Mouse (Mus musculus): ENCODE results near the gene Rgs7. TPM values are rescaled to one million over a fixed set of nuclear protein-coding genes. Genes with fewer than 3 reads are reported as not detected.

The Rgs7 gene
- polyA plus RNA-seq, 1 experiment = 0.16 TPM

DNA sequence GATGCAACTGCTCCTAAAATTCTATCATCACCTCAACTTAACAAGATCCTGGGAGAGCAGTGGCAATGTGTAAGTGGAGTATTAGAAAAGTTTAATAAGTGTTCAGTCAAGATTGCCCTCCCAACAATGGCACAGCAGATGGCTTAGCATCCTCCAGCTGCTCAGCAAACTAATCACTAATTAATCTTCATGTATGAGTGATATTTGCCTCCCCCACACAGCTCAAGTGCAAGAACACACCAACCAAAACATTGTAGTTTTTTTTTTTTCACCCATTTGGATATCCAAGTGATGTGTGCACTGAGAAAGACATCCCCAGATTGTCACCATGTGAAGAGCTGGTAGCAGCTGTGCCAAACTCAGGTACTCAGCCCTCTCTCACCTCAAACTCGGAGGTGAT, 336.8 kb downstream of the Rgs7 start:
- Histone ChIP-seq H3K36me3 (ENCODE audit: control insufficient read depth, insufficient read depth) (no peaks in the 10 kb centered on the region), H3K4me3 (no peak overlapping the region), H3ac (ENCODE audit: control insufficient read depth, insufficient read length) (no peak overlapping the region), H3K79me2 (ENCODE audit: control insufficient read depth, insufficient read depth) (no peaks in the 10 kb centered on the region), H3K4me2 (ENCODE audit: low read depth) (no peak overlapping the region), H3K27me3 (ENCODE audit: control insufficient read depth, insufficient read depth, insufficient read length) (no peaks in the 10 kb centered on the region)
- TF ChIP-seq MAX (IDR thresholded peaks at IDR 0.05; ENCODE audit: low read depth) (no peak), CEBPB (IDR thresholded peaks at IDR 0.05; ENCODE audit: insufficient read depth, poor library complexity, severe bottlenecking) (no peak), USF1 (IDR thresholded peaks at IDR 0.05; ENCODE audit: low read depth) (no peak), POLR2A (IDR thresholded peaks at IDR 0.05; ENCODE audit: insufficient read length, low read depth) (no peak), POLR2AphosphoS2 (IDR thresholded peaks at IDR 0.05; ENCODE audit: insufficient read length, low read depth) (no peak), REST (IDR thresholded peaks at IDR 0.05; ENCODE audit: insufficient read depth, insufficient read length) (no peak), MYOD1 (IDR thresholded peaks at IDR 0.05; ENCODE audit: control insufficient read depth in 1 of 3, insufficient read length in 2 of 3, low read depth in 2 of 3) (no peak), MYOG (IDR thresholded peaks at IDR 0.05; ENCODE audit: control insufficient read depth in 1 of 3, insufficient read depth in 1 of 3, insufficient read length in 2 of 3, low read depth in 2 of 3) (no peak), E2F4 (IDR thresholded peaks at IDR 0.05; ENCODE audit: insufficient read depth) (no peak), TCF12 (IDR thresholded peaks at IDR 0.05; ENCODE audit: insufficient read depth, poor library complexity, severe bottlenecking) (no peak), TCF3 (IDR thresholded peaks at IDR 0.05; ENCODE audit: insufficient read length, low read depth) (no peak)

DNA sequence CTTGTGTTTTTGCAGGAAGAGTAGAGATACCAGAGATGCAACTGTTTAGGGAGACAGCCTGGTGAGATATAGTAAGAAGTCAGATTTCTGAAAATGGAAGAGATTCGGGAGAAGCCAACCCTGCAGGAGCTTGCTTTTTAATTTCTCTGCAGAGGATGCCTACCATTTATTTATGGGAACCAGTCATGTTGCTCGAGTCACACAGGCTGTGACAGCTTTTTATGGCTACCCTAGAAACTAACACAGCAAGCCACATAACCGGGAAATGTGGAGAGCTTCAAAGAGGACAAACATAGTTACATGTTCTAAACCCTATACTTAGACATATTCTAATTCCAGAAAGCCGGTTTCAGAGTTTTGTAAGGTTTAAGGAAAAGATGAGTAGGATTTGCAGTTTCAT, 349.2 kb downstream of the Rgs7 start:
- Histone ChIP-seq H3K27me3 (ENCODE audit: control insufficient read depth, insufficient read depth, insufficient read length) (no peaks in the 10 kb centered on the region), H3K36me3 (ENCODE audit: control insufficient read depth, insufficient read depth) (no peaks in the 10 kb centered on the region), H3K79me2 (ENCODE audit: control insufficient read depth, insufficient read depth) (no peaks in the 10 kb centered on the region), H3ac (ENCODE audit: control insufficient read depth, insufficient read length) (no peak overlapping the region), H3K4me2 (ENCODE audit: low read depth) (no peak overlapping the region), H3K4me3 (no peak overlapping the region)
- TF ChIP-seq TCF3 (IDR thresholded peaks at IDR 0.05; ENCODE audit: insufficient read length, low read depth) (no peak), E2F4 (IDR thresholded peaks at IDR 0.05; ENCODE audit: insufficient read depth) (no peak), TCF12 (IDR thresholded peaks at IDR 0.05; ENCODE audit: insufficient read depth, poor library complexity, severe bottlenecking) (no peak), MAX (IDR thresholded peaks at IDR 0.05; ENCODE audit: low read depth) (no peak), POLR2A (IDR thresholded peaks at IDR 0.05; ENCODE audit: insufficient read length, low read depth) (no peak), MYOG (IDR thresholded peaks at IDR 0.05; ENCODE audit: control insufficient read depth in 1 of 3, insufficient read depth in 1 of 3, insufficient read length in 2 of 3, low read depth in 2 of 3) (no peak), CEBPB (IDR thresholded peaks at IDR 0.05; ENCODE audit: insufficient read depth, poor library complexity, severe bottlenecking) (no peak), MYOD1 (IDR thresholded peaks at IDR 0.05; ENCODE audit: control insufficient read depth in 1 of 3, insufficient read length in 2 of 3, low read depth in 2 of 3) (no peak), POLR2AphosphoS2 (IDR thresholded peaks at IDR 0.05; ENCODE audit: insufficient read length, low read depth) (no peak), USF1 (IDR thresholded peaks at IDR 0.05; ENCODE audit: low read depth) (no peak), SRF (IDR thresholded peaks at IDR 0.05; ENCODE audit: control insufficient read depth, insufficient read length, low read depth) (no peak)

GRCm38 (mm10) chr1:175128525-175128924, 363.8 kb downstream of the Rgs7 start:
- Histone ChIP-seq H3K4me2 (ENCODE audit: low read depth) (no peak overlapping the region), H3K36me3 (ENCODE audit: control insufficient read depth, insufficient read depth) (no peaks in the 10 kb centered on the region)

GRCm38 (mm10) chr1:175124416-175124815, 367.9 kb downstream of the Rgs7 start:
- TF ChIP-seq POLR2AphosphoS2 (IDR thresholded peaks at IDR 0.05; ENCODE audit: insufficient read length, low read depth) (no peak), TCF3 (IDR thresholded peaks at IDR 0.05; ENCODE audit: insufficient read length, low read depth) (no peak), REST (IDR thresholded peaks at IDR 0.05; ENCODE audit: insufficient read depth, insufficient read length) (no peak), CEBPB (IDR thresholded peaks at IDR 0.05; ENCODE audit: insufficient read depth, poor library complexity, severe bottlenecking) (no peak), POLR2A (IDR thresholded peaks at IDR 0.05; ENCODE audit: insufficient read length, low read depth) (no peak), USF1 (IDR thresholded peaks at IDR 0.05; ENCODE audit: low read depth) (no peak), MYOG (IDR thresholded peaks at IDR 0.05; ENCODE audit: control insufficient read depth in 1 of 3, insufficient read depth in 1 of 3, insufficient read length in 2 of 3, low read depth in 2 of 3) (no peak), E2F4 (IDR thresholded peaks at IDR 0.05; ENCODE audit: insufficient read depth) (no peak), MYOD1 (IDR thresholded peaks at IDR 0.05; ENCODE audit: control insufficient read depth in 1 of 3, insufficient read length in 2 of 3, low read depth in 2 of 3) (no peak), SRF (IDR thresholded peaks at IDR 0.05; ENCODE audit: control insufficient read depth, insufficient read length, low read depth) (no peak), MAX (IDR thresholded peaks at IDR 0.05; ENCODE audit: low read depth) (no peak), TCF12 (IDR thresholded peaks at IDR 0.05; ENCODE audit: insufficient read depth, poor library complexity, severe bottlenecking) (no peak)
- Histone ChIP-seq H3K4me2 (ENCODE audit: low read depth) (no peak overlapping the region), H3K4me3 (no peak overlapping the region), H3K27me3 (ENCODE audit: control insufficient read depth, insufficient read depth, insufficient read length) (no peaks in the 10 kb centered on the region), H3K36me3 (ENCODE audit: control insufficient read depth, insufficient read depth) (no peaks in the 10 kb centered on the region), H3ac (ENCODE audit: control insufficient read depth, insufficient read length) (no peak overlapping the region), H3K79me2 (ENCODE audit: control insufficient read depth, insufficient read depth) (no peaks in the 10 kb centered on the region)

More at GRCm38 (mm10) chr1:175128525-175128924, 363.8 kb downstream of the Rgs7 start:
- Histone ChIP-seq H3K4me3 (no peak overlapping the region), H3K79me2 (ENCODE audit: control insufficient read depth, insufficient read depth) (no peaks in the 10 kb centered on the region), H3K27me3 (ENCODE audit: control insufficient read depth, insufficient read depth, insufficient read length) (no peaks in the 10 kb centered on the region), H3ac (ENCODE audit: control insufficient read depth, insufficient read length) (no peak overlapping the region)
- TF ChIP-seq SRF (IDR thresholded peaks at IDR 0.05; ENCODE audit: control insufficient read depth, insufficient read length, low read depth) = no peak
- no peak for TF ChIP-seq MAX (IDR thresholded peaks at IDR 0.05; ENCODE audit: low read depth)
- TF ChIP-seq POLR2A (IDR thresholded peaks at IDR 0.05; ENCODE audit: insufficient read length, low read depth) = no peak
- TF ChIP-seq TCF12 (IDR thresholded peaks at IDR 0.05; ENCODE audit: insufficient read depth, poor library complexity, severe bottlenecking) = no peak
- TF ChIP-seq TCF3 (IDR thresholded peaks at IDR 0.05; ENCODE audit: insufficient read length, low read depth) = no peak
